Mouse (Mus musculus): ENCODE data around the gene Trpd52l3.

GRCm38 (mm10) chr19:30030636-30031467, 27.3 kb downstream of the Trpd52l3 start:
- TF ChIP-seq CTCF (IDR thresholded peaks at IDR 0.05; ENCODE audit: borderline replicate concordance, extremely low read depth, insufficient read depth, insufficient read length) (no peak), POLR2A (IDR thresholded peaks at IDR 0.05; ENCODE audit: borderline replicate concordance, extremely low read depth, insufficient read depth, insufficient read length, poor library complexity, severe bottlenecking) (no peak; the same call in 1 of the 2 replicates)
